Mouse (Mus musculus) cerebellum, postnatal 25 days (tissue): ENCODE results near the gene Fras1.

ENCODE experiments used
- DNase-seq, 2 experiments: peaks; one replicate each; pipeline ENCODE4 v3.0.0; 2021; ENCODE audit warnings: mixed read lengths in 2 of 2

Fras1 gene

GRCm38 (mm10) chr5:96584730-96585129, 211.0 kb downstream of the Fras1 start:
- DNase-seq, result no peak

GRCm38 (mm10) chr5:96590621-96591020, 216.9 kb downstream of the Fras1 start:
- DNase-seq, result no peak

- DNase-seq, result no peak
Observed at GRCm38 (mm10) chr5:96595793-96596192, 222.0 kb downstream of the Fras1 start.

GRCm38 (mm10) chr5:96603974-96604769, 230.4 kb downstream of the Fras1 start:
- no peak for DNase-seq

GRCm38 (mm10) chr5:96608036-96608435, 234.3 kb downstream of the Fras1 start:
- no peak for DNase-seq

- DNase-seq, result no peak
Observed at GRCm38 (mm10) chr5:96608581-96609280, 235.0 kb downstream of the Fras1 start.

GRCm38 (mm10) chr5:96612077-96612476, 238.3 kb downstream of the Fras1 start:
- no peak for DNase-seq

- DNase-seq, result no peak
Observed at GRCm38 (mm10) chr5:96616954-96617646, 243.3 kb downstream of the Fras1 start.

- DNase-seq, result no peak
Observed at GRCm38 (mm10) chr5:96618008-96618407, 244.3 kb downstream of the Fras1 start.

- no peak for DNase-seq
Observed at GRCm38 (mm10) chr5:96620209-96620608, 246.5 kb downstream of the Fras1 start.

GRCm38 (mm10) chr5:96620618-96621017, 246.9 kb downstream of the Fras1 start:
- DNase-seq, result no peak

GRCm38 (mm10) chr5:96622604-96623352, 249.0 kb downstream of the Fras1 start:
- no peak for DNase-seq

- no peak for DNase-seq
Observed at GRCm38 (mm10) chr5:96629851-96630250, 256.1 kb downstream of the Fras1 start.

GRCm38 (mm10) chr5:96635146-96635862, 261.5 kb downstream of the Fras1 start:
- DNase-seq, result no peak

GRCm38 (mm10) chr5:96635866-96636265, 262.1 kb downstream of the Fras1 start:
- DNase-seq, result peak; percentile 79 to 88

- DNase-seq, result no peak
Observed at GRCm38 (mm10) chr5:96639213-96639910, 265.6 kb downstream of the Fras1 start.

GRCm38 (mm10) chr5:96641297-96641696, 267.5 kb downstream of the Fras1 start:
- no peak for DNase-seq

- no peak for DNase-seq
Observed at GRCm38 (mm10) chr5:96675676-96676075, 301.9 kb downstream of the Fras1 start.

- peak in 1 of 2 experiments; percentile 19 for DNase-seq
Observed at GRCm38 (mm10) chr5:96677498-96677897, 303.7 kb downstream of the Fras1 start.

- no peak for DNase-seq
Observed at GRCm38 (mm10) chr5:96681085-96681484, 307.3 kb downstream of the Fras1 start.

GRCm38 (mm10) chr5:96682777-96683176, 309.0 kb downstream of the Fras1 start:
- no peak for DNase-seq
